Mouse (Mus musculus) forebrain, embryonic 13.5 days (tissue): ENCODE data around the gene Ncs1. TPM values are rescaled to one million over a fixed set of nuclear protein-coding genes. Genes with fewer than 3 reads are reported as not detected.
A peak's percentile ranks its signal among the peaks of the same experiment; 100 is the strongest.

ENCODE experiments used
- ATAC-seq: fragments of 200-750 bp; cut with Nextera tagmentation; 2 replicates; pipeline ENCODE4 v1.8.0; 2017
- H3K27ac ChIP-seq: fragments of 300-500 bp; sonication (generic); 2 replicates; pipeline ENCODE4 v1.5.1; 2015; ENCODE audit warnings: inconsistent platforms, mild to moderate bottlenecking, moderate library complexity
- H3K27me3 ChIP-seq: fragments of 300-500 bp; sonication (generic); 2 replicates; pipeline ENCODE4 v1.6.1; 2015; ENCODE audit warnings: mild to moderate bottlenecking, inconsistent platforms
- H3K36me3 ChIP-seq: fragments of 300-500 bp; sonication (generic); 2 replicates; pipeline ENCODE4 v1.6.1; 2015; ENCODE audit warnings: mild to moderate bottlenecking, inconsistent platforms; ENCODE audit not compliant: poor library complexity, severe bottlenecking
- H3K4me1 ChIP-seq: fragments of 300-500 bp; sonication (generic); 2 replicates; pipeline ENCODE4 v1.6.1; 2015; ENCODE audit warnings: inconsistent platforms
- H3K4me2 ChIP-seq: fragments of 300-500 bp; sonication (generic); 2 replicates; pipeline ENCODE4 v1.6.1; 2015; ENCODE audit warnings: inconsistent platforms, mild to moderate bottlenecking, moderate library complexity
- H3K4me3 ChIP-seq: fragments of 300-500 bp; sonication (generic); 2 replicates; pipeline ENCODE4 v1.5.1; 2015; ENCODE audit warnings: mild to moderate bottlenecking, inconsistent platforms
- H3K9ac ChIP-seq: fragments of 300-500 bp; sonication (generic); 2 replicates; pipeline ENCODE4 v1.6.1; 2015; ENCODE audit warnings: mild to moderate bottlenecking, inconsistent platforms
- H3K9me3 ChIP-seq: fragments of 300-500 bp; sonication (generic); replicated peaks from 2 replicates; pipeline ENCODE4 v1.6.1; 2016; ENCODE audit warnings: inconsistent platforms
- WGBS: fragments of 180-500 bp; shearing (Covaris S2); methylation state at CpG from one replicate; pipeline ENCODE4 v1.1.7; 2015; 5-methylcytosine and 5-hydroxymethylcytosine counted together
- polyA plus RNA-seq: library from polyadenylated mRNA; unstranded; fragments of >200 nt; fragmentation: Nextera tagmentation; extraction: Ambion mirVana; gene quantifications from 2 replicates; pipeline ENCODE4 v1.2.1, GENCODE M21; 2015

The Ncs1 gene
- polyA plus RNA-seq, 1 experiment from 2014 or later, result 72.7 TPM

DNA sequence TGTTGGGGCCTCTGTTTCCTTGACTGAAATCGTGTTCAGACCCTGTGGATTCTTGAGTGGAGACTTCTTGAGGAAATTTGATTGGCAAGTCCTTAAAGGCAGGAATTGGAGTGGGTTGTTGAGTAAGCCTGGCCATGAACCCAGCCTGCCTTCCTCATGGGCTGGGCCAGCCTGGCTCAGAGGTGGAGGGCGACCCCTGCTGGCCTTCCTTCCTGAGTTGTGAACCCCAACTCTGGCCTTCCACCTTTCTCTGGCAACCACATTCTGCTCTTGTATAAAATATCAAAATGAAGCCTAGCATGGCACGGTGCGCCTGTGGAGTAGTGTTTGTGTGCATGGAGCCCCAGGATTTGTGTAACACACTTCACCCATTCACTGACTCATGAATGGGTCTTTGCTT is 60.1 kb downstream of the Ncs1 start:
- no peak overlapping the region for H3K4me3 ChIP-seq
- no peak overlapping the region for H3K27ac ChIP-seq
- 0 out of 2 replicates have a peak, but pooled peaks cover 3% of the 10 kb centered on the region for H3K27me3 ChIP-seq
- H3K36me3 ChIP-seq, result no peaks in the 10 kb centered on the region
- no peak overlapping the region for H3K4me2 ChIP-seq
- WGBS, result 48% methylated on average over 4 of the region's 4 CpGs
- no peaks in the 10 kb centered on the region for H3K4me1 ChIP-seq
- no peak overlapping the region for H3K9ac ChIP-seq
- ATAC-seq, result no peak
- no peaks in the 10 kb centered on the region; the same call in 1 of the 2 replicates for H3K9me3 ChIP-seq

DNA sequence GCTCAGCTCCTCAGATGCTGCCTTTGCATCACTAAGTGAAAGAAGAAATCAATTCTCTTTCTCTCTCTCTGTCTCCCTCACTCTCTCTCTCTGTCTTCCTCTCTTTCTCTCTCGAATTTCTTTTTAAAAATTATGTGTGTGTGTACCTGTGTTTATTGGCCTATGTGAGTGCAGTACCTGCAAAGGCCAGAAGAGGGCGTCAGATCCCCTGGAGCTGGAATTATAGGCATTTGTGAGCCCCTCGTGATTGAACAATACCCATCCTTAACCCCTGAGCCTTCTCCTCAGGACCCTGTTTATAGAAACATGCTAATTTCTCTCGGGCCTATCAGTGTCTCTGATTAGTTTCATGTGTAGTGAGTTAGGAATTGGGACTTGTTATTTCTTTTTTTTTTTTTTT is 62.6 kb downstream of the Ncs1 start:
- peaks cover 26% of the 10 kb centered on the region for H3K27me3 ChIP-seq
- H3K4me2 ChIP-seq, result no peak overlapping the region
- ATAC-seq, result no peak
- no peaks in the 10 kb centered on the region for H3K36me3 ChIP-seq
- WGBS, result 62% methylated on average over 4 of the region's 4 CpGs
- no peaks in the 10 kb centered on the region; the same call in 1 of the 2 replicates for H3K9me3 ChIP-seq
- H3K9ac ChIP-seq, result no peak overlapping the region
- no peak overlapping the region for H3K4me3 ChIP-seq
- H3K4me1 ChIP-seq, result no peaks in the 10 kb centered on the region
- no peak overlapping the region for H3K27ac ChIP-seq

- WGBS, result 72% methylated on average over 15 of the region's 15 CpGs
- H3K4me1 ChIP-seq, result peaks cover 7% of the 10 kb centered on the region; the same call in 1 of the 2 replicates
- no peaks in the 10 kb centered on the region for H3K36me3 ChIP-seq
- no peaks in the 10 kb centered on the region; the same call in 1 of the 2 replicates for H3K9me3 ChIP-seq
- ATAC-seq, result no peak
- H3K4me3 ChIP-seq, result no peak overlapping the region
- no peak overlapping the region for H3K27ac ChIP-seq
- H3K4me2 ChIP-seq, result no peak overlapping the region
- H3K27me3 ChIP-seq, result peaks cover 38% of the 10 kb centered on the region
- H3K9ac ChIP-seq, result no peak overlapping the region
These were observed 63.9 kb downstream of the Ncs1 start for GRCm38 (mm10) chr2:31309549-31309948.

GRCm38 (mm10) chr2:31314007-31314465 is 68.4 kb downstream of the Ncs1 start, which contains the start of gene Hmcn2:
Hmcn2 (plus strand) TSS chr2:31314415.
- under 1% methylated on average over 32 of the region's 33 CpGs for WGBS
- peaks cover 73% of the 10 kb centered on the region for H3K27me3 ChIP-seq

DNA sequence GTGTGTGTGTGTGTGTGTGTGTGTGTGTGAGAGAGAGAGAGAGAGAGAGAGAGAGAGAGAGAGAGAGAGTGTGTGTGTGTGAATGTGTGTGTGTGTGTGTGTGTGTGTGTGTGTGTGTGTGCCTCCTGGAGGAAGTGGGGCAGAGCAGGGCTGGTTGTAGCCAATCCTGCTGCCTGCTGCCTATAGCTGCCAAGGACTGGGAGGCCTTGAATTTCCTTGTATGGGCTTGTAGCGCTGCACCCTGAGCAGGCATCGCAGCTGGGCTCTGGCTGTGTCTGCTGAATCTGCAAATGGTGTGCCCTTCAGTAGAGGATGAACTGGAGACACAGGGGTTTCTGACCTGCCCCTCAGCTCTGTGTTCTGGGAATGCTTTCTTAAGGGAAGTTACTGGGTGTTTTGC is 72.5 kb downstream of the Ncs1 start:
- no peak for ATAC-seq
- WGBS, result 26% methylated on average over 2 of the region's 2 CpGs
- Histone ChIP-seq H3K27ac (no peak overlapping the region), H3K36me3 (no peaks in the 10 kb centered on the region), H3K4me1 (peaks cover 8% of the 10 kb centered on the region; the same call in 1 of the 2 replicates), H3K4me3 (no peak overlapping the region), H3K27me3 (peaks cover 54% of the 10 kb centered on the region), H3K9me3 (no peaks in the 10 kb centered on the region), H3K9ac (no peak overlapping the region), H3K4me2 (no peak overlapping the region)

More at GRCm38 (mm10) chr2:31314007-31314465, 68.4 kb downstream of the Ncs1 start, which contains the start of gene Hmcn2:
- no peak within 1 kb of the TSS for H3K9ac ChIP-seq
- no peak for ATAC-seq
- H3K9me3 ChIP-seq, result no peaks in the 10 kb centered on the region
- peak within 1 kb of the TSS; percentile 1; the same call in 1 of the 2 replicates for H3K4me3 ChIP-seq
- H3K4me2 ChIP-seq, result peak within 1 kb of the TSS; percentile 28; the same call in 1 of the 2 replicates
- H3K27ac ChIP-seq, result no peak within 1 kb of the TSS
- H3K36me3 ChIP-seq, result no peaks in the 10 kb centered on the region
- H3K4me1 ChIP-seq, result peaks cover 8% of the 10 kb centered on the region; the same call in 1 of the 2 replicates

DNA sequence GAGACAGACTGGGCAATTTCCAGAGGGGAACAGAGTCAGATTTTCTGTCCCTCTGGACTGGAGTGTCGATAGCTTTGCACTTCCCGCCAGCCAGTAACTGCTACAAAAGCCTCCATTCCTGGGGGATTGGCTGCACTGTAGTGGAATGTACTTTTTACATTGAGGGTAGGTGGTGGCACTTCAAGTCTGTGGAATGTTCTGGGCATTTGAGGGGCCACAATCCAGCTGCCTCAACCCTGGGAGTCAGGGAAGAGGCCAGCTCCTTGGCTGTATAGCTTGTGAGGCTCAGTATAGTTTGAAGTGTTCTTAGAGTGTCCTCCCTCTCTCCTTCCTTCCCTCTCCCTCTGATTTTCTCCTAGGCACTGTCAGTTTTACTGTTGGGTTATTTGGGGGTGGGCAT is 73.6 kb downstream of the Ncs1 start:
- 64% methylated on average over 2 of the region's 2 CpGs for WGBS
- no peak overlapping the region for H3K4me3 ChIP-seq
- H3K9me3 ChIP-seq, result no peaks in the 10 kb centered on the region
- H3K36me3 ChIP-seq, result no peaks in the 10 kb centered on the region
- H3K9ac ChIP-seq, result no peak overlapping the region
- no peak overlapping the region for H3K4me2 ChIP-seq
- no peak for ATAC-seq
- peaks cover 4% of the 10 kb centered on the region; the same call in 1 of the 2 replicates for H3K4me1 ChIP-seq
- H3K27me3 ChIP-seq, result peaks cover 44% of the 10 kb centered on the region
- H3K27ac ChIP-seq, result no peak overlapping the region

DNA sequence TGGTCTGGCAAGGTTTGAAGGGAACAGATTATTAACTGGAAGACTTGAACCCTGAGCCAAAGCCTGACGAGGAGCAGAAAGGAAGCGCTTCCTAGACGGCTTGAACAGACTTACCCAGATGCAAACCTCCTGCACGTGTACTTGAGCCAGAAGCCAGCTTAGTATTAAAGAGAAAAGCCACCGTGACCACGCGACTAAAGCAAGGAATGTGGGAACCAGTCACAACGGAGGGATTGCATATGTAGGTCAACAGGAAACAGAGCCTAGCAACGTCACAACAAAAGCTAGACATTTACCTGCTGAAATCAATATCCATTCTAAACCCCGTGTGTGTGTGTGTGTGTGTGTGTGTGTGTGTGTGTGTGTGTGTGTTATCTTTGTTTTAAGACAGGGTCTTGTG is 81.6 kb downstream of the Ncs1 start:
- Histone ChIP-seq H3K9me3 (no peaks in the 10 kb centered on the region), H3K9ac (no peak overlapping the region), H3K36me3 (no peaks in the 10 kb centered on the region), H3K4me2 (no peak overlapping the region), H3K27me3 (no peaks in the 10 kb centered on the region), H3K4me1 (0 out of 2 replicates have a peak, but pooled peaks cover 2% of the 10 kb centered on the region), H3K27ac (no peak overlapping the region), H3K4me3 (no peak overlapping the region)
- ATAC-seq, result no peak
- WGBS, result 75% methylated on average over 10 of the region's 10 CpGs

- WGBS, result 64% methylated on average over 12 of the region's 12 CpGs
- H3K4me2 ChIP-seq, result no peak overlapping the region
- H3K9ac ChIP-seq, result no peak overlapping the region
These were observed 92.2 kb downstream of the Ncs1 start for GRCm38 (mm10) chr2:31337706-31338330.

DNA sequence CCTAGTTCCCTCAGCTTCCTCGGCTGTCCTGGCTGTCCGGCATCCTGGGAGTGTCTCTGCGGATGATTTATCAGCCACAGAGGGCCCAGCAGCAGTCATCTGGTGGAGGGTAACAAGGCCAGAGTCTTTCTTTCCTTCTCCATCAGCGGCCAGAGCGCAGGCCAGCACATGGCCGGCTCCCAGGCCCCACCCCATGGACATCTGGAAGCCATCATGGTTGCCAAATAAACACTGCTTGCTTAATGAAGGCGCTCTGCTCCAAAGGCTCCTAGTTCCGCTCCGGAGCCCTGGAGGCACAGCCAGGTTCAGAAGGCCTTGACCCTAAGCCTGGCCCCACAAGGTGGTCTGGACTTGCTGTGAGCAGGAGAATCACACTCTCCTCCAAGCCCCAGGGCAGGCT is 94.2 kb downstream of the Ncs1 start:
- no peak overlapping the region for H3K27ac ChIP-seq
- H3K9me3 ChIP-seq, result no peaks in the 10 kb centered on the region
- H3K27me3 ChIP-seq, result no peaks in the 10 kb centered on the region
- no peak for ATAC-seq
- peaks cover 12% of the 10 kb centered on the region for H3K4me1 ChIP-seq
- WGBS, result 83% methylated on average over 9 of the region's 9 CpGs
- H3K4me2 ChIP-seq, result no peak overlapping the region
- no peak overlapping the region for H3K9ac ChIP-seq
- H3K4me3 ChIP-seq, result no peak overlapping the region
- no peaks in the 10 kb centered on the region for H3K36me3 ChIP-seq

More at GRCm38 (mm10) chr2:31337706-31338330, 92.2 kb downstream of the Ncs1 start:
- Histone ChIP-seq H3K4me1 (peaks cover 12% of the 10 kb centered on the region), H3K27ac (no peak overlapping the region), H3K4me3 (no peak overlapping the region), H3K36me3 (no peaks in the 10 kb centered on the region), H3K9me3 (no peaks in the 10 kb centered on the region), H3K27me3 (no peaks in the 10 kb centered on the region)
- peak; percentile 59; the same call in 1 of the 2 replicates for ATAC-seq

GRCm38 (mm10) chr2:31341726-31342535 is 96.3 kb downstream of the Ncs1 start:
- Histone ChIP-seq H3K27me3 (no peaks in the 10 kb centered on the region), H3K4me3 (no peak overlapping the region), H3K9me3 (no peaks in the 10 kb centered on the region), H3K4me2 (no peak overlapping the region), H3K27ac (no peak overlapping the region), H3K36me3 (no peaks in the 10 kb centered on the region), H3K9ac (no peak overlapping the region), H3K4me1 (peaks cover 12% of the 10 kb centered on the region)
- ATAC-seq, result no peak
- 79% methylated on average over 8 of the region's 8 CpGs for WGBS
